Mouse (Mus musculus): Measurements from ENCODE around the gene Insl3.
A peak's percentile ranks its signal among the peaks of the same experiment; 100 is the strongest.

The Insl3 gene

DNA sequence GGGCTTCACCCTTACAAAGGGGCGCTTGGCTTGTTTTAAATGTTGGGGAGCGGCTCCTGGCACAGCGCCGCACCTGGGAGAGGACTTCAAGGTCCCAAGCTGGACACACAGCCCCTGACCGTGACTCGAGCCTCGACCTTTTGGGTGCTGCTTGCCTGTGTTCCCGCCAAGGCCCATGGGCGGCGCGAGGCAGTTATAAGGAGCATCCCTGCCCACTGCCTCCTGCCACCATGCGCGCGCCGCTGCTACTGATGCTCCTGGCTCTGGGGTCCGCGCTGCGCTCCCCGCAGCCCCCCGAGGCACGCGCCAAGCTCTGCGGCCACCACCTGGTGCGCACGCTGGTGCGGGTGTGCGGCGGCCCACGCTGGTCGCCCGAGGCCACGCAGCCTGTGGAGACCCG, at the start of gene Insl3:
TSS of gene Insl3 (plus strand) at position 187 of the 400 bp plus-strand sequence.
- DNase-seq (ENCODE audit: low spot score) = no peak

GRCm38 (mm10) chr8:71639318-71639717, 49.7 kb upstream of the Insl3 start:
- DNase-seq (ENCODE audit: low spot score) = no peak

GRCm38 (mm10) chr8:71645510-71645909, 43.5 kb upstream of the Insl3 start:
- DNase-seq (ENCODE audit: low spot score) = no peak

GRCm38 (mm10) chr8:71654600-71654999, 34.4 kb upstream of the Insl3 start:
- peak; percentile 50 for DNase-seq (ENCODE audit: low spot score)

DNA sequence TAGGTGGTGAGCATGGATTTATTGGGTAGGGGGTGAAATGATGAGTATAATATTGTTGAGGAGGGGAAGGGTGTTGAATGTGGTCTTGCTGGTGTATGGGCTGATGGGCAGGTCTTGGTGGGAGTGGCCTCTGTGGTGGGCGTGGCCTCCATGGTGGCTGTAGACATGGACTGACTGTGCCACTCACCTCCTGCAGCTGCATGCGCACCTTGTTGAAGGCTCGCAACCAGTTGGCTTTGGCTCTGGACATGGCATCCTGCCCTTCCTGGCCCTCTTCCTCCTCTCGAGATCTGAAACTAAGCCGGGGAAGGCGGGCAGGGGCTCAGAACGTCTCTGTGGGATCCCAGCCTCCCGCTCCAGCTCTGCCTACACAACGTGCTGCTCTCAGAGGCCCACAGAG, 31.2 kb upstream of the Insl3 start:
- no peak for DNase-seq (ENCODE audit: low spot score)

- DNase-seq (ENCODE audit: low spot score) = no peak
Measured at GRCm38 (mm10) chr8:71658515-71659049, 30.4 kb upstream of the Insl3 start.

DNA sequence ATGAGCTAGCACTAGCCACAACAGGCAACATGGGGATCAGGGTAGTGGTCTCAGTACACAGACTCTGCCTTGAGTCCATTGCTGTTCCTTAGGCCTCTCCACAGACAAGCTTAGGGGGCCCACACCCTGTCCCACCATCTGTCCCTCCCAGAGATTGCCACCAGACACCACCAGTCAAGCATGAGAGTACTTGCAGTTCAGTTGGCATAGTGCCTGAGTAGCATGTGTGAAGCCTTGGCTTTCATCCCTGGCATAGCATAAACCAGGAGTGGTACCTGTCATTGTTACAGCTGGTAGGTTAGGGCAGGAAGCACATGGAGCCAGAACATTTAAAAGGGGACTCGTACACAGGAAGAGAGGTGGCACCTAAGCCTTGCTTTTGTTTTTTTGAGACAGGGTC, 29.3 kb upstream of the Insl3 start:
- no peak for DNase-seq (ENCODE audit: low spot score)

- DNase-seq (ENCODE audit: low spot score) = peak; percentile 81
Measured at GRCm38 (mm10) chr8:71660325-71661120, 28.5 kb upstream of the Insl3 start.

DNA sequence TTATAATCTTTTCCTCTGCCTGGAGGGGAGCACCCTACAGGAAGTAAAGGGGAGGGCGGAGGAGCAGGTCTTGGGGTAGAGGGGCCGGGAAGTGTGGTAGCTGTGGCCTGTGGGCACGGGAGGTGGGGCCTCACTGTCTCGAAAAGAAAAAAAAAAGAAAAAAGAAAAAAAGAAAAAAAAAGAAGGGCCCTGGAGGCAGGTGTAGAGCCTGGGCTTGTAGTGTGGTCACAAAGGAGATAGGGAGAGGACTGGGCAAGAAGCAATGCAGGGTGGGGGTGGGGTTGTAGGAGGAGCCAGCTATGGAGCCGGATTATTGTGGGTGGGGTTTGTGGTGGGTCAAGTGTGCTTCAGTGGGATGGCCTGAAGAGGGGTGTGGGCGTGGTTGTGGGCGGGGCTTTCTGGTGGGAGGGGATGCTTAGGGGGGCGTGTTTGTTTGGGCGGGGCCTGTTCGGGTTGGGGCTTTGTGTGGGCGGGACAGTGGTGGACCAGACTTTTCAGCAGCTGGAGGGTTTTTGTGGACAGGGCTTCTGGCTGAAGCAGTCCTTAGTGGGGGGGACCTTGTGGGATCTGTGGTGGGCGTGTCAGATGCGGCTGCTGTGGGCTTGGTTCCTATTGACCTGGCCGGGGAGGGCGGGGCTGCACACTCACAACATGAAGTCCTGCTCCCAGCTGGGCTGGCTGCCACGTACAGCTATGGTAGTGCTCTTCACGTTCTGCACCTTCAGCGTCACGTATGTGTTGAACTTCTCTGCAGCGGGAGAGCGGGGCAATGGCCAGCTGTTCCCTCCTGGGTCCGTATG, 23.5 kb upstream of the Insl3 start:
- DNase-seq (ENCODE audit: low spot score) = peak; percentile 65

DNA sequence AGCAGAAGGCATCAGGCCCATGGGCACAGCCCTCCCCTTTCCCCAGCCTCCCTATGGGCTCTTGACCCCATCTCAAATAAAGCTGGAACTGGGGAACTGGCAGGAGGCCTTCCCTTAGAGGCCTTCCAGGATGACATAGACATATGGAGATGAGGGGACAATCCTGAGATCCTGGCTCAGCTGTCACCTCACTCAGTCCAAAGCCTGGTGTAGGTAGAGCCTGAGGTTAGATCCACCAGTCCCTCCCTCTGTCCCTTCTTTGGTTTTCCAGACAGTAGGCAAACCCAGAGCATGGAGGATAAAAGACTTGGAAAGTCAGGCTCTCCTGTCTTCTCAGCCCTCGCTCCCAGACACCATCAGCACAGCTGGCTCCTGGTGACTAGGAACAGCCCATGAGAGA, 22.2 kb upstream of the Insl3 start:
- DNase-seq (ENCODE audit: low spot score) = no peak

DNA sequence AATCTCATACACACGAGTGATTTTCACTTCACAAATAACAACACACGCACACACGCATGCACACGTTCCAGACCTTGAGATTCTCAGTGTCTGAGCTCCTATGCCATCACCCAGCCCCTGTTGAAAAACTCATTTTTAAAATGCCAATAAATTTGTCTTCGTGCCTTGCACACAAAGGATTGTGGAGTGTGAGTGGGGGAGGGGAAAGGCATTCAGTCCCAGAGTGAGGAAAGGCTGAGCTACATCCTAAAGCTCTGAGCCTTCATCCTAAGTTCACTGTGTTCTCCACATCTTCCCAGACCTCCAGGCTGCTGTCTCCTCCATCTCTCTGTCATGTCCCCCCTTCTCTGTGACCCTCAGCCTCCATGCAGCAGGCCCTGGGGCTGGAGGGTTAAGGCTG, 21.8 kb upstream of the Insl3 start:
- DNase-seq (ENCODE audit: low spot score) = no peak

- DNase-seq (ENCODE audit: low spot score) = no peak
Measured at GRCm38 (mm10) chr8:71668220-71668975, 20.6 kb upstream of the Insl3 start.

DNA sequence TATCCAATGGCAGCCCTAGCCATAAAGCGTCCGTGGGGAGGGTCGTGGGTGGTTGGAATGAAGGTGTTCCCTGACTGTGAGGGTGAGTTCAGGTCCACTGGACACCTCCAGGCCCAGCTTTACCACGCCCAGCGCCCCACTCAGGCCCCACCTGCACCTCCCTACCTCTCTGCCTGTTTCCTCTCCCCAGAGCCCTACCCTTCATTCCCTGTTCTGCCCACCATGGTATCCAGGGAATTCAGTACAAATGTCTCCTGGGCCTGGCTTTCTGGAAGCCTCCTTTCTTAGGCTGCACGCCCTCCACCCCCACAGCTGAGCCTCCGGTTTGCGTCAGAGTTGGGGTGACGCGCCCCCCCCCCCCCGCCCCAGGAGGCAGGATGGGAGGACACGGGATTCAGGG, 18.8 kb upstream of the Insl3 start:
- DNase-seq (ENCODE audit: low spot score) = no peak

- no peak for DNase-seq (ENCODE audit: low spot score)
Measured at GRCm38 (mm10) chr8:71670621-71671548, 18.1 kb upstream of the Insl3 start.

DNA sequence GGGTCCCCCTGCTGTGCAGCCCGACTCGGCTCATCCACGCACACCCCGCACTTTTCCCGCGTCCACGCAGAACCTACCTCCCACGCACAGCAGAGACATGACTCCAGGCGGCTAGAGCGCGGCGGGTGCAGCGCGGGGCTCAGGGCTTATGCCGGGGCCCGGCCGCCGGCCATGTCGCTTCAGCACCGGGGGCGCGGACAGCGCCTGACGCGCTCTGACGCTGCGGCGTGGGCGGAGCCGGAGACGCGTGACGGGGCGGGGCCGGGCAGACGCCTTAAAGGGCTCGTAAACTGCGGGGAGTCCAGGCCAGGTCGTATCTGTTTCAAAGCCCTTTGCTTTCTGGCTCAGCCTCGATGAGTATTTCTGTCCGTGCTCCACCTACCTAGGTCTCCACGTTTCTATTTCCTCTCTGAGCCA, 17.5 kb upstream of the Insl3 start, which contains the start of gene Unc13a:
TSS of gene Unc13a (minus strand) at position 209 of the 417 bp plus-strand sequence.
- peak; percentile 84 for DNase-seq (ENCODE audit: low spot score)

DNA sequence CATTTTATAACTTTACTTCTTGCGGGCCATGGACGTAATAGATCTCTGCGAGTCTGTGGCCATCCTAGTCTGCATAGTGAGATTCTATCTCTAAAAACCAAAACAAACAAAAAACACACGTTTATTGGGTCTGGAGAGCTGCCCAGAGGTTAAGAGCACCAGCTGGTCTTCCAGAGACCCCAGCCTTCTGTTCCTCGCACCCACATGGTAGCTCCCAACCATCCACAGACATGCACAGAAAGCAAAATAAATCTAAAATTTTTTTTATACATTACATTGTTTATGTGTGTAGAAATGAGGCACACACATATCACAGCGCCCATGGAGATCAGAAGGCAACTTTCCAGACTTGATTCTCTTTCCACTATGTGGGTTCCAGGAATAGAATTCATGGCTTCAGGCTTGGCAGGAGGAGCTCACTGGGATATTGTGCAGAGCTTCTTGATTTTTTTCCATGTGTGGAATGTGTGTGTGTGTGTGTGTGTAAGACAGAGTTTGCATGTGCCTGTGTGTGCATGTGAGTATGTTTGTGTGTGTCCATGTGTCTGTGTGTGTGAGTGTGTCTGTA, 16.8 kb upstream of the Insl3 start:
- DNase-seq (ENCODE audit: low spot score) = no peak

DNA sequence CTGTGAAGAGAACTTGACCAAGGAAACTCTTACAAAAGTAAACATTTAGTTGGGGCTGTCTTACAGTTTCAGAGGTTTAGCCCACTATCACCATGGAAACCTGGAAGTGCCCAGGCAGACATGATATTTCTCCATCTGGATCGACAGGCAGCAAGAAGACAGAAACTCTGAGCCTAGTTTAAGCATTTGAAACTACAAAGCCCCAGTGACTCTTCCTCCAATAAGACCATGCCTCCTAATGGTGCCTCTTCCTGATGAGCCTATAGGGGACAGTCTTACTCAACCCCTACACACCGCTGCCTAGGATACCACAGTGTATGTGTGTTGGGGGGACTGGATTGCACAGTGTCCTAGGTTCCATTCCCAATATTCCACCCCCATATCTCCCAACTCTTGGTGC, 14.9 kb upstream of the Insl3 start:
- DNase-seq (ENCODE audit: low spot score) = no peak

GRCm38 (mm10) chr8:71675456-71676019, 13.5 kb upstream of the Insl3 start:
- no peak for DNase-seq (ENCODE audit: low spot score)

DNA sequence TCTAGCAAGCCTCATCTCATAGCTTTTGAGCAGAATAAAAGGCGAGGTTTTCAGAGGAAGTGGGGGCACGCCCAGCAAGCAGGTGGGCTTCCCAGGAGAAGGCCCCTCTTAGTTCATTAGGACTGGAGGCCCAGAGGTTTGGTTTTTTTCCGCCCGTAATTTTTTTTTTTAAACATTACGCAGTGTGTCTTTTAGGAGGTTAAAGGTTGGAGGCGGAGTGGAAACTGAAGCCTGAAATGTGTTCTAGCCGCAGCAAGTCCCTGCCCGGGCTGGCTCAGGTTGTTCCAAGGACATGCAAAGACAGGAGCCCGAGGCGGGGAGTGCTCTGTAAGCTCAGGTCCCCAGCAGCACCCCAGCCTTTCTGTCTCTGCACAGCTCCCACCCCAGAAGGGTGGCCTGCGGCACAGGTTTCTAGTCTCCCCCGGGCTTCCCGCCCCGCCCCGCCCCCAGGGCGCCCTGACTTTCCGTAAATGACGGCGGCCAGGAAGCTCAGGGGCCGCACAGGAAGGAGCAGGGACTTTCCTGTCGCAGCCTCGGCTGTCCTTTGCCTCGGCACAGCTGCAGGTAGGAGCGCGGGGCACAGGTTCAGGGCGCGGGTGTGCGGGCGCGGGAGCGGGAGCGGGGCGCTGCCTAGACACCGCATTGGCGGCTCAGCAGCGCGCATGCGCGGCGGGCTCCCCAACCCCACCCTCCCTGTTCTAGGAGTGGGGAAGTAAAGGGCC, 12.8 kb upstream of the Insl3 start, which contains the start of gene Jak3:
TSS of gene Jak3 (plus strand) at position 277 of the 722 bp plus-strand sequence.
- no peak for DNase-seq (ENCODE audit: low spot score)

- DNase-seq (ENCODE audit: low spot score) = no peak
Measured at GRCm38 (mm10) chr8:71676803-71677202, 12.2 kb upstream of the Insl3 start.
